Mouse (Mus musculus) liver, postnatal 0 days (tissue): ENCODE measurements around the gene Bcdin3d. TPM values are rescaled to one million over a fixed set of nuclear protein-coding genes. Genes with fewer than 3 reads are reported as not detected.

Experiments used
- ATAC-seq: fragments of 200-750 bp; cut with Nextera tagmentation; 2 replicates; pipeline ENCODE4 v1.8.0; 2017; ENCODE audit warnings: mild to moderate bottlenecking, moderate library complexity
- DNase-seq: peaks from one replicate; pipeline ENCODE4 v3.0.0-alpha.2; 2016
- H3K27ac ChIP-seq: fragments of 300-500 bp; sonication (generic); 2 replicates; pipeline ENCODE4 v1.5.1; 2014; ENCODE audit warnings: antibody characterized with exemption, moderate library complexity, mild to moderate bottlenecking, low read depth
- H3K27me3 ChIP-seq: fragments of 300-500 bp; sonication (generic); 2 replicates; pipeline ENCODE4 v1.6.1; 2014; ENCODE audit warnings: low read length, control low read depth, mixed read lengths; ENCODE audit not compliant: insufficient read depth
- H3K36me3 ChIP-seq: fragments of 300-500 bp; sonication (generic); replicated peaks from 2 replicates; pipeline ENCODE4 v1.6.1; 2014; ENCODE audit warnings: mild to moderate bottlenecking, control low read depth, low read length, moderate library complexity, mixed read lengths; ENCODE audit not compliant: insufficient read depth
- H3K4me1 ChIP-seq: fragments of 300-500 bp; sonication (generic); 2 replicates; pipeline ENCODE4 v1.6.1; 2014; ENCODE audit warnings: antibody characterized with exemption, mild to moderate bottlenecking, control low read depth; ENCODE audit not compliant: insufficient read depth
- H3K4me2 ChIP-seq: fragments of 300-500 bp; sonication (generic); 2 replicates; pipeline ENCODE4 v1.6.1; 2014; ENCODE audit warnings: low read depth, mild to moderate bottlenecking, low read length, moderate library complexity, mixed read lengths
- H3K4me3 ChIP-seq: fragments of 300-500 bp; sonication (generic); 2 replicates; pipeline ENCODE4 v1.5.1; 2014; ENCODE audit warnings: low read depth, low read length
- H3K9ac ChIP-seq: fragments of 300-500 bp; sonication (generic); replicated peaks from 2 replicates; pipeline ENCODE4 v1.6.1; 2014; ENCODE audit warnings: mild to moderate bottlenecking, moderate library complexity
- H3K9me3 ChIP-seq: fragments of 300-500 bp; sonication (generic); 2 replicates; pipeline ENCODE4 v1.6.1; 2016; ENCODE audit warnings: mild to moderate bottlenecking, control low read depth, low read length, mixed read lengths
- CTCF ChIP-seq: sonication (generic); IDR thresholded peaks from 2 replicates; pipeline ENCODE4 v1.5.1; 2016; ENCODE audit warnings: antibody characterized with exemption, low read depth
- EP300 ChIP-seq: IDR thresholded peaks from 2 replicates; pipeline ENCODE4 v1.6.1; 2016; ENCODE audit warnings: antibody characterized with exemption, low read depth, mild to moderate bottlenecking
- WGBS: fragments of 180-500 bp; shearing (Covaris S2); extraction: QIAGEN DNeasy Blood & Tissue Kit; methylation state at CpG from one replicate; pipeline ENCODE4 v1.1.7; 2014; ENCODE audit not compliant: insufficient replicate concordance; 5-methylcytosine and 5-hydroxymethylcytosine counted together
- polyA plus RNA-seq: library from polyadenylated mRNA; unstranded; fragments of >200 nt; fragmentation: Nextera tagmentation; extraction: Ambion mirVana; gene quantifications from 2 replicates; pipeline ENCODE4 v1.2.1, GENCODE M21; 2015

Gene Bcdin3d
- 4.7 and 4.9 TPM in 2 replicates for polyA plus RNA-seq

DNA sequence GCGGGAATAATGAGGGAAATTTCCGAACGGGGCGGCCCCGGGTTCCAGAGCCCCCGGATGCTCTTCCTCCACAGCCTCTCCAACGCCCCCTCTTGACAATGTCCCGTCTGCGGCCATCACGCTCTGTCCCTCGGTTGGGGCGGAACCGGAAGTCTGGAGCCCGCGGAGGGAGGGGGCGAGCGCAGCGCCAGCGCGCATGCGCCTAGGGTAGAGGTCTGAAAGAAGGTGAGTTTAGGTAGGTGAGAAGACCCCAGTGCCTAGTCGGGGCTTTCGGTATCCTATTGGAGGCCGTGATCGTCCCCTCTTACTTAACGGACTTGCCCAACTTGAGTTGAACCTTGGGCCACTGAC is at the start of gene Bcdin3d:
TSS of gene Bcdin3d (minus strand) at position 155 of the 351 bp plus-strand sequence.
- Histone ChIP-seq H3K9me3 (no peaks in the 10 kb centered on the region), H3K27me3 (no peaks in the 10 kb centered on the region), H3K4me3 (peak within 1 kb of the TSS; percentile 72), H3K4me2 (peak within 1 kb of the TSS; percentile 80), H3K36me3 (no peaks in the 10 kb centered on the region), H3K27ac (peak within 1 kb of the TSS; percentile 75), H3K9ac (peak within 1 kb of the TSS; percentile 66), H3K4me1 (peaks cover 6% of the 10 kb centered on the region)
- ATAC-seq (peak; percentile 91), DNase-seq (peak; percentile 90)
- WGBS, result under 1% methylated on average over 26 of the region's 26 CpGs
- TF ChIP-seq CTCF (peak; percentile 56), EP300 (no peak)

DNA sequence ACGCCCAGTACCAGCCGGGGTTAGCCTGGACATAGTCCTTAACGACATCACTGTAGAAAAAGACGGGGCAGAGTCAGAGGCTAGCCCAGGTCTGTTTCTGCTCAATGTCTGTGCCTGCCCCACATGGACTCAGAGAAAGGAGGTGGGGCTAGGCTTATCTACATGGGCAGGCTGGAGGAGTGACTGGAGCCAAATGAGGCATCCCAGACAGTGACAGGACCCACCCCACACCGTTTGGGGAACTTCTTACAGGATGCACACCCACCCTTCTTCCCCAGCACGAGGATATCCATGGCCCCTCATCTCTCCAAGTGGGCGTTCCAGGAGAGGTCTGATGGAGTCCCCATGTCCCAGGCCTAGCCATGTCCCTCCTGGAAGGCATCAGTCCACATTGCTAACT is 45.8 kb upstream of the Bcdin3d start:
- ATAC-seq (no peak), DNase-seq (no peak)
- TF ChIP-seq EP300 (no peak), CTCF (no peak)
- Histone ChIP-seq H3K4me1 (no peaks in the 10 kb centered on the region), H3K27ac (no peak overlapping the region), H3K4me3 (no peak overlapping the region), H3K9ac (no peak overlapping the region), H3K27me3 (peaks cover 5% of the 10 kb centered on the region; the same call in 1 of the 2 replicates), H3K4me2 (no peak overlapping the region), H3K9me3 (no peaks in the 10 kb centered on the region), H3K36me3 (no peaks in the 10 kb centered on the region)
- whole genome bisulfite sequencing, result 63% methylated on average over 7 of the region's 7 CpGs

DNA sequence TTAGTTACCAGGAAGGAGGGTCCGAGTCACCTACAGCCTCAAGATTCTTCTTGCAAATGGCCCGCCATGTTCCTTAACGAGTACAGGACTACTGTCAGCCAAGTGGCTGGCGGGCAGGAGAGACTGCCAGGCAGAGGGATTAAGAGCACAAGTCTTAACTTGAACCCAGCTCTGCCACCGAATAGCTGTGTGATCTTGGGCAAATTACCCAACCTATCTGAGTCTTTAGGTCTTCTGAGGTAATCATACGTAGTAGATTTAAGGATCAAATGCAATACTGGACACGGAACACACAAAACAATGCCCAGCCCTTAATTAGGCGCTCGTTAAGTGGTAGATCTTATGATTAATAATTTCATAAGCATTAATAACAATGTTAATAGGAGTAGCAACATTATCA is 45.1 kb upstream of the Bcdin3d start:
- no peak overlapping the region for H3K9ac ChIP-seq
- TF ChIP-seq EP300 (no peak), CTCF (no peak)
- DNase-seq, result no peak
- no peak overlapping the region for H3K4me2 ChIP-seq
- H3K4me3 ChIP-seq, result no peak overlapping the region
- no peaks in the 10 kb centered on the region for H3K36me3 ChIP-seq
- H3K27me3 ChIP-seq, result peaks cover 5% of the 10 kb centered on the region; the same call in 1 of the 2 replicates
- 76% methylated on average over 9 of the region's 9 CpGs for WGBS
- H3K9me3 ChIP-seq, result no peaks in the 10 kb centered on the region
- H3K4me1 ChIP-seq, result no peaks in the 10 kb centered on the region
- H3K27ac ChIP-seq, result no peak overlapping the region
- ATAC-seq, result no peak

- ATAC-seq, result no peak
Observed at GRCm38 (mm10) chr15:99517715-99518114, 43.2 kb upstream of the Bcdin3d start.

GRCm38 (mm10) chr15:99516715-99517114 is 42.2 kb upstream of the Bcdin3d start:
- no peak overlapping the region for H3K4me2 ChIP-seq
- 61% methylated on average over 8 of the region's 8 CpGs for WGBS
- no peak for DNase-seq

More at GRCm38 (mm10) chr15:99517715-99518114, 43.2 kb upstream of the Bcdin3d start:
- H3K4me1 ChIP-seq, result no peaks in the 10 kb centered on the region
- no peaks in the 10 kb centered on the region for H3K36me3 ChIP-seq
- no peak overlapping the region for H3K9ac ChIP-seq
- H3K27me3 ChIP-seq, result peaks cover 5% of the 10 kb centered on the region; the same call in 1 of the 2 replicates
- WGBS, result 66% methylated on average over 7 of the region's 7 CpGs
- no peak overlapping the region for H3K4me2 ChIP-seq
- no peak for DNase-seq
- no peaks in the 10 kb centered on the region for H3K9me3 ChIP-seq
- no peak overlapping the region for H3K27ac ChIP-seq
- no peak overlapping the region for H3K4me3 ChIP-seq
- TF ChIP-seq CTCF, result no peak
- TF ChIP-seq EP300, result no peak

DNA sequence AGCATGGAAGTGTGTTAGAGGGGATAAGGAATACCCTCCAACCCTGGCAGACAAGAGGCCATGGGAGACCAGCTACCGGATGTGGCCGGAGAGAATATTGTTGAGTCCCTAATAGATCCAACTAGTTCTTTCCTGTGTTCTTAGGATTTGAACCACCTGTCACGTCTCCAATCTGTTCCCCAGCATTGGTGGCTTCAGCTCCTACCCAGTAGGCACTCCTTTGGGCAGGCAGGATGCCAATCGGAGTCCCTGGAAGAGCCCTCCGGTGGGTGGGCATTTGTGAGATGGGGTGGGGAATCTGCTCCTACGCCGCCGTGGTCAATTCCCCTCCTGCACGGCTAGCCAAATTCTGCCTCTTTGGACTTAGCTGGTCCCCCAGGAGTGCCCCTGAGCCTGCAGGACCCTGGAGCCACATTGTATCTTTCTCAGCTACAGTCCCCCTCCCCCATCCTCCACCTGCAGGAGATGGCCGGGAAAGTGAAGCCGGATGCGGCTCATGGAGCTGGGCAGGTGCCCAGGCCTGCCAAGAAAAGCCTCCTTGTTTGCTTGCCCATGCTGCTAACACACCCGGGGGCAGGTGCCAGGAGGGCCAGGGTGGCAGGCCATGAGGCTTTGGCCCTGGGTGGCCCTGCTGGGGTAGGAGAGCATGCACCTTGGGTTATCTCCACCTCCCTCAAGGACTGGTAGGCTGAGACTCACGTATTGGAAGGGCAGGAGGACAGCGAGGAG is 37.4 kb upstream of the Bcdin3d start:
- TF ChIP-seq EP300 (no peak), CTCF (no peak)
- Histone ChIP-seq H3K36me3 (no peaks in the 10 kb centered on the region), H3K4me3 (no peak overlapping the region), H3K27me3 (no peaks in the 10 kb centered on the region), H3K4me1 (no peaks in the 10 kb centered on the region), H3K27ac (no peak overlapping the region), H3K4me2 (no peak overlapping the region), H3K9me3 (no peaks in the 10 kb centered on the region), H3K9ac (no peak overlapping the region)
- DNase-seq (no peak), ATAC-seq (no peak)
- 81% methylated on average over 15 of the region's 15 CpGs for WGBS

More at GRCm38 (mm10) chr15:99516715-99517114, 42.2 kb upstream of the Bcdin3d start:
- Histone ChIP-seq H3K27ac (no peak overlapping the region), H3K4me3 (no peak overlapping the region), H3K9me3 (no peaks in the 10 kb centered on the region), H3K4me1 (no peaks in the 10 kb centered on the region), H3K9ac (no peak overlapping the region), H3K27me3 (no peaks in the 10 kb centered on the region), H3K36me3 (no peaks in the 10 kb centered on the region)
- ATAC-seq, result no peak
- TF ChIP-seq CTCF (no peak), EP300 (no peak)
